Mouse (Mus musculus) liver, adult 2 months (tissue): ENCODE measurements around the gene Mettl16.

Source experiments
- CTCF ChIP-seq: fragments of 200-500 bp; IDR thresholded peaks from 2 replicates; pipeline ENCODE4 v1.5.1; 2011; ENCODE audit warnings: low read depth, low read length, control low read depth
- POLR2A ChIP-seq: fragments of 200-500 bp; IDR thresholded peaks from 2 replicates; pipeline ENCODE4 v1.6.1; 2011; ENCODE audit warnings: low read length, control low read depth; ENCODE audit not compliant: insufficient read depth; ENCODE audit errors: extremely low read depth

- no peak for TF ChIP-seq POLR2A
- no peak for TF ChIP-seq CTCF
Measured at GRCm38 (mm10) chr11:74815795-74816194, 45.2 kb downstream of the Mettl16 start.
